Mouse (Mus musculus): ENCODE measurements around the gene Hus1b. TPM values are rescaled to one million over a fixed set of nuclear protein-coding genes. Genes with fewer than 3 reads are reported as not detected.

Hus1b gene
- polyA plus RNA-seq (2021; fragmentation: Nextera tagmentation): not detected in 2 replicates
- long read RNA-seq, experiment 1: 0 reads
- long read RNA-seq, experiment 2: 0 reads

DNA sequence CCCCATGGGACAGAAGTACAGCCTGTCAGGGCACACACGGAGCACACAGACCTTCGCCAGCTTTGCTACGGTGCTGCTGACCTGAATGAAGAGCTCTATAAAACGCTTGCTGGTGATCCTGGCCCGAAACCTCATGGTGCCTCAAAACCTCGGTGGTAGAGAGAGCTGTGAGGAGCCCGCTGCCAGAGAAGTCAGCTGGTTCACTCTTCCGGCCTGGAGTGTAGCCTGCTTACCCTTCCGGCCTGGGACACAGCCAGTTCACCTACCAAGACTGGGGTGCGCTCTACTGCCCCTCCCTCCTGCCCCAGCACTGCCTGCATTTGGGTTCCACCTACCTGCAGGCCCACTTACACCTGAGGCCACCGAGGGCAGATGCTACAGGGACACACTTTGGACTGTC lies at the start of gene Hus1b:
Gene Hus1b (minus strand): TSS at position 220 of the 400 bp plus-strand sequence.

GRCm38 (mm10) chr13:30973501-30974246 lies 26.1 kb upstream of the Hus1b start, which contains the start of the genes Exoc2 and Gm5447:
Gene Exoc2, minus strand, starts transcription at chr13:30974093.
Gene Gm5447, plus strand, starts transcription at chr13:30974204.

Other genes starting within 250 kb of the Hus1b start
- gene Irf4, start 198.5 kb downstream of the Hus1b start, polyA plus RNA-seq (2021; fragmentation: Nextera tagmentation): 0.05 TPM in 1 of 2 replicates, not detected in the other
- 17.6 and 19.4 TPM in 2 replicates for gene Exoc2, start 26.3 kb upstream of the Hus1b start, polyA plus RNA-seq (2021; fragmentation: Nextera tagmentation)
- gene Gm5447, start 26.4 kb upstream of the Hus1b start, polyA plus RNA-seq (2021; fragmentation: Nextera tagmentation): 0.13 TPM in 1 of 2 replicates, not detected in the other

Data from layer of hippocampus, adult 6 months (tissue).